Mouse (Mus musculus) thymus, postnatal 10 days (tissue): ENCODE data around the gene Dkc1.
A peak's percentile ranks its signal among the peaks of the same experiment; 100 is the strongest.

Source experiments
- DNase-seq, 2 experiments: peaks; one replicate each; pipeline ENCODE4 v3.0.0; 2021; ENCODE audit warnings: low spot score in 2 of 2

Gene Dkc1

GRCm38 (mm10) chrX:75095369-75096162 lies at the start of gene Dkc1:
Dkc1 (plus strand) TSS chrX:75095854.
- DNase-seq: peak; percentile 82 to 93

- no peak for DNase-seq
Measured at GRCm38 (mm10) chrX:75045931-75046330, 49.7 kb upstream of the Dkc1 start.

GRCm38 (mm10) chrX:75046921-75047635 lies 48.6 kb upstream of the Dkc1 start:
- DNase-seq: no peak

GRCm38 (mm10) chrX:75056120-75056775 lies 39.4 kb upstream of the Dkc1 start:
- no peak for DNase-seq

GRCm38 (mm10) chrX:75082351-75082750 lies 13.3 kb upstream of the Dkc1 start:
- DNase-seq: peak in 1 of 2 experiments; percentile 6

- DNase-seq: no peak
Measured at GRCm38 (mm10) chrX:75083982-75084773, 11.5 kb upstream of the Dkc1 start.

GRCm38 (mm10) chrX:75084774-75085508 lies 10.7 kb upstream of the Dkc1 start, which contains the start of gene Gab3:
Gab3 (minus strand) TSS chrX:75085458.
- peak; percentile 44 to 46 for DNase-seq

- DNase-seq: no peak
Measured at GRCm38 (mm10) chrX:75085654-75086053, 10.0 kb upstream of the Dkc1 start.

GRCm38 (mm10) chrX:75096163-75096770 lies 613 bp downstream of the Dkc1 start:
- DNase-seq: no peak

- no peak for DNase-seq
Measured at GRCm38 (mm10) chrX:75098799-75099198, 3.1 kb downstream of the Dkc1 start.

GRCm38 (mm10) chrX:75102293-75102692 lies 6.6 kb downstream of the Dkc1 start:
- no peak for DNase-seq

GRCm38 (mm10) chrX:75115550-75115949 lies 19.9 kb downstream of the Dkc1 start:
- no peak for DNase-seq

- DNase-seq: no peak
Measured at GRCm38 (mm10) chrX:75125606-75126005, 30.0 kb downstream of the Dkc1 start.

- no peak for DNase-seq
Measured at GRCm38 (mm10) chrX:75126893-75127292, 31.2 kb downstream of the Dkc1 start.

GRCm38 (mm10) chrX:75128333-75128980 lies 32.8 kb downstream of the Dkc1 start:
- DNase-seq: peak in 1 of 2 experiments; percentile 8

GRCm38 (mm10) chrX:75129474-75129873 lies 33.8 kb downstream of the Dkc1 start:
- no peak for DNase-seq

GRCm38 (mm10) chrX:75130467-75131160 lies 35.0 kb downstream of the Dkc1 start, which contains the start of gene Mpp1:
Mpp1 (minus strand) TSS chrX:75131016.
- DNase-seq: peak; percentile 71 to 77

- DNase-seq: no peak
Measured at GRCm38 (mm10) chrX:75136938-75137337, 41.3 kb downstream of the Dkc1 start.

GRCm38 (mm10) chrX:75137729-75138128 lies 42.1 kb downstream of the Dkc1 start:
- DNase-seq: no peak
